Mouse (Mus musculus) testis, adult 2 months (tissue): ENCODE data around the gene Mrpl12.

Source experiments
- CTCF ChIP-seq: fragments of 200-500 bp; IDR thresholded peaks from 2 replicates; pipeline ENCODE4 v1.5.1; 2012; ENCODE audit warnings: low read depth, mild to moderate bottlenecking, inconsistent platforms, low read length, moderate library complexity; ENCODE audit not compliant: control insufficient read depth, insufficient read depth, insufficient replicate concordance
- POLR2A ChIP-seq: fragments of 200-500 bp; IDR thresholded peaks from 2 replicates; pipeline ENCODE4 v1.6.1; 2012; ENCODE audit warnings: low read depth, mild to moderate bottlenecking, inconsistent platforms, low read length, moderate library complexity; ENCODE audit not compliant: control insufficient read depth

GRCm38 (mm10) chr11:120500357-120500756 is 15.9 kb downstream of the Mrpl12 start:
- TF ChIP-seq CTCF (no peak), POLR2A (no peak)
